Mouse (Mus musculus) bone marrow, adult 2 months (tissue): ENCODE results near the gene Prr15l.

Experiments used
- CTCF ChIP-seq: fragments of 200-500 bp; IDR thresholded peaks from 2 replicates; pipeline ENCODE4 v1.5.1; 2011; ENCODE audit warnings: low read length, control low read depth; ENCODE audit not compliant: control insufficient read depth, insufficient read depth
- POLR2A ChIP-seq: fragments of 200-500 bp; IDR thresholded peaks from 2 replicates; pipeline ENCODE4 v1.6.1; 2011; ENCODE audit warnings: low read depth, mild to moderate bottlenecking, control low read depth, low read length, borderline replicate concordance; ENCODE audit not compliant: control insufficient read depth

DNA sequence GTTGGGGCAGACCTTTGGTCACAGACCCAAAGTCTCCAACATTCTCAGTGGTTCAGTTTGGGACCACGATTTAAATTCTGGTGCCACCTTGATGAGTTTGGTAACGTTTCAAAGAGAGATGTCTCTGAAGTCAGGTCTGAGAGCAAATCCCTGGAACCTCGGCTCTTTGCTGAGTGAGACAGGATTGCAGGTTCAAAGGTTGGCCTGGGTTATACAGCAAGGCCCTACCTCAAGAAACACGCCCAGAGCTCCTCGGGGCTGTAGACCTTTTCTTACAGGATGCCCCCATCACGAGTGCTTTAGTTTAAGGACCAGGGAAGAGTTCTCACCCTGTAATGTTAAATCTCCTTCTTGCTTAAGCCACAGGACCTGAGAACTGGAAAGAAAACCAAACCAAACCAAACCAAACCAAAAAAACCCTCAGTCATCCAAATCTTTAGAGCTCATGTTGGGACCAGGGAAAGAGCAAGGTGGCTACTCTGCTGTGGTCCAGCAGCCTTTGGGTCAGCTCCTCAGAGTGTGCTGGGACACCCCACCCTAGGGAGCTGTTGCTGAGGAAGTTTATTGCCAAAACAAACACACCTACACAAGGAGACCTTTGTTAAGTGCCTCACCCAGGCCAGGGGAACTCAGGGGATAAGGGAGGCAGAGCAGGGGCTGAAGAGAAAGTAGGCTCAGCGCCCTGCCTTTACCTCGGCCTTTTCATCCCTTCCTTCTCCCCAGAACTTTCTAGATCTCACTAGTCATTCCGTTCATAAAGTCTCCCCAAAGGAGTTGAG, 8.2 kb downstream of the Prr15l start:
- TF ChIP-seq CTCF (no peak), POLR2A (no peak)
